Mouse (Mus musculus) lung, postnatal 10 days (tissue): ENCODE data around the gene Gdf2.

ENCODE experiments used
- DNase-seq: peaks from one replicate; pipeline ENCODE4 v3.0.0; 2021

Gene Gdf2

GRCm38 (mm10) chr14:33958186-33958585 is 17.3 kb downstream of the Gdf2 start:
- no peak for DNase-seq

- DNase-seq, result no peak
These were observed 18.0 kb downstream of the Gdf2 start for GRCm38 (mm10) chr14:33958841-33959240.

- peak; percentile 63 for DNase-seq
These were observed 18.5 kb downstream of the Gdf2 start for GRCm38 (mm10) chr14:33959341-33959740.

- no peak for DNase-seq
These were observed 24.8 kb downstream of the Gdf2 start for GRCm38 (mm10) chr14:33965675-33966074.

GRCm38 (mm10) chr14:33972679-33973078 is 31.8 kb downstream of the Gdf2 start:
- DNase-seq, result no peak

GRCm38 (mm10) chr14:33974752-33975151 is 33.9 kb downstream of the Gdf2 start:
- no peak for DNase-seq

GRCm38 (mm10) chr14:33977748-33978147 is 36.9 kb downstream of the Gdf2 start:
- DNase-seq, result no peak

- peak; percentile 20 for DNase-seq
These were observed 37.8 kb downstream of the Gdf2 start, which contains the start of gene Zfp488 for GRCm38 (mm10) chr14:33978604-33979059. Gene Zfp488, minus strand, starts transcription at chr14:33978764.

GRCm38 (mm10) chr14:33989201-33989600 is 48.4 kb downstream of the Gdf2 start:
- no peak for DNase-seq

GRCm38 (mm10) chr14:33991971-33992370 is 51.1 kb downstream of the Gdf2 start:
- no peak for DNase-seq

GRCm38 (mm10) chr14:33993051-33993450 is 52.2 kb downstream of the Gdf2 start:
- DNase-seq, result no peak

- DNase-seq, result peak; percentile 6
These were observed 52.9 kb downstream of the Gdf2 start for GRCm38 (mm10) chr14:33993521-33994289.
